Mouse (Mus musculus): ENCODE measurements at regions not wholly inside any gene's neighbourhood (a gene's known extent, or its start where the extent isn't known, plus 50 kb on each side); places are given as distances from the start of the nearest gene placed in this dataset.

- DNase-seq (ENCODE audit: low spot score in 2 of 2) = peak; percentile 76 to 90
- intact Hi-C loops (cut with DNase I) = loop anchor here (5.0 kb wide), 1 partner anchor 1506 kb away; no protein-coding TSS in a partner anchor
Observed at GRCm38 (mm10) chr1:55886383-55887070, 480.8 kb downstream of the Plcl1 start.

- DNase-seq (ENCODE audit: low spot score in 2 of 2) = no peak
- intact Hi-C loops (cut with DNase I) = loop anchor here (5.0 kb wide), 1 partner anchor 1505 kb away; no protein-coding TSS in a partner anchor
Observed at GRCm38 (mm10) chr1:55887386-55887785, 481.7 kb downstream of the Plcl1 start.

GRCm38 (mm10) chr1:55888711-55889366, 483.1 kb downstream of the Plcl1 start:
- DNase-seq (ENCODE audit: low spot score in 2 of 2) = peak in 1 of 2 experiments; percentile 79
- intact Hi-C loops (cut with DNase I) = loop anchor here (1.0 to 5.0 kb wide), 3 partner anchors 1316 to 1503 kb away; no protein-coding TSS in a partner anchor

GRCm38 (mm10) chr1:55890511-55891151, 484.9 kb downstream of the Plcl1 start:
- intact Hi-C loops (cut with DNase I) = loop anchor here (5.0 to 10.0 kb wide), 2 partner anchors 954 to 1012 kb away; no protein-coding TSS in a partner anchor
- peak; percentile 61 to 89 for DNase-seq (ENCODE audit: low spot score in 2 of 2)

- intact Hi-C loops (cut with DNase I) = loop anchor here (1.0 to 10.0 kb wide), 4 partner anchors 65 to 1085 kb away; no protein-coding TSS in a partner anchor
- peak in 1 of 2 experiments; percentile 60 for DNase-seq (ENCODE audit: low spot score in 2 of 2)
Observed at GRCm38 (mm10) chr1:55891894-55892293, 486.2 kb downstream of the Plcl1 start.

- intact Hi-C loops (cut with DNase I) = loop anchor here (5.0 to 10.0 kb wide), 3 partner anchors 190 to 947 kb away; no protein-coding TSS in a partner anchor
- DNase-seq (ENCODE audit: low spot score in 2 of 2) = no peak
Observed at GRCm38 (mm10) chr1:55897572-55897971, 491.9 kb downstream of the Plcl1 start.

- no peak for DNase-seq (ENCODE audit: low spot score in 2 of 2)
- intact Hi-C loops (cut with DNase I) = loop anchor here (2.0 to 10.0 kb wide), 4 partner anchors 189 to 947 kb away; no protein-coding TSS in a partner anchor
Observed at GRCm38 (mm10) chr1:55898031-55898430, 492.3 kb downstream of the Plcl1 start.

GRCm38 (mm10) chr1:55900033-55900432, 494.3 kb downstream of the Plcl1 start:
- intact Hi-C loops (cut with DNase I) = no loop called here
- DNase-seq (ENCODE audit: low spot score in 2 of 2) = peak in 1 of 2 experiments; percentile 89

- intact Hi-C loops (cut with DNase I) = no loop called here
- DNase-seq (ENCODE audit: low spot score in 2 of 2) = no peak
Observed at GRCm38 (mm10) chr1:55903177-55903576, 497.5 kb downstream of the Plcl1 start.

GRCm38 (mm10) chr1:55904571-55904970, 498.9 kb downstream of the Plcl1 start:
- intact Hi-C loops (cut with DNase I) = no loop called here
- DNase-seq (ENCODE audit: low spot score in 2 of 2) = no peak

- DNase-seq (ENCODE audit: low spot score in 2 of 2) = no peak
- intact Hi-C loops (cut with DNase I) = no loop called here
Observed at GRCm38 (mm10) chr1:55905232-55905631, 499.5 kb downstream of the Plcl1 start.

GRCm38 (mm10) chr1:55910024-55910423, 504.3 kb downstream of the Plcl1 start:
- intact Hi-C loops (cut with DNase I) = no loop called here

GRCm38 (mm10) chr1:55914284-55914683, 508.6 kb downstream of the Plcl1 start:
- no peak for DNase-seq (ENCODE audit: low spot score in 2 of 2)
- intact Hi-C loops (cut with DNase I) = no loop called here

More at GRCm38 (mm10) chr1:55910024-55910423, 504.3 kb downstream of the Plcl1 start:
- DNase-seq (ENCODE audit: low spot score in 2 of 2) = no peak

- intact Hi-C loops (cut with DNase I) = no loop called here
- DNase-seq (ENCODE audit: low spot score in 2 of 2) = peak in 1 of 2 experiments; percentile 60
Observed at GRCm38 (mm10) chr1:55915940-55916339, 510.2 kb downstream of the Plcl1 start.

GRCm38 (mm10) chr1:55919516-55919915, 513.8 kb downstream of the Plcl1 start:
- DNase-seq (ENCODE audit: low spot score in 2 of 2) = no peak
- intact Hi-C loops (cut with DNase I) = no loop called here

GRCm38 (mm10) chr1:55946786-55947549, 541.2 kb downstream of the Plcl1 start:
- no peak for DNase-seq (ENCODE audit: low spot score in 2 of 2)
- intact Hi-C loops (cut with DNase I) = no loop called here

- intact Hi-C loops (cut with DNase I) = no loop called here
- DNase-seq (ENCODE audit: low spot score in 2 of 2) = no peak
Observed at GRCm38 (mm10) chr1:55947618-55948283, 542.0 kb downstream of the Plcl1 start.

- DNase-seq (ENCODE audit: low spot score in 2 of 2) = peak in 1 of 2 experiments; percentile 52
- intact Hi-C loops (cut with DNase I) = loop anchor here (10.0 kb wide), 1 partner anchor 945 kb away; no protein-coding TSS in a partner anchor
Observed at GRCm38 (mm10) chr1:55949606-55950005, 543.9 kb downstream of the Plcl1 start.

Data from left cerebral cortex, postnatal 25 days (tissue).